Mouse (Mus musculus): ENCODE measurements around the gene Serhl.

DNA sequence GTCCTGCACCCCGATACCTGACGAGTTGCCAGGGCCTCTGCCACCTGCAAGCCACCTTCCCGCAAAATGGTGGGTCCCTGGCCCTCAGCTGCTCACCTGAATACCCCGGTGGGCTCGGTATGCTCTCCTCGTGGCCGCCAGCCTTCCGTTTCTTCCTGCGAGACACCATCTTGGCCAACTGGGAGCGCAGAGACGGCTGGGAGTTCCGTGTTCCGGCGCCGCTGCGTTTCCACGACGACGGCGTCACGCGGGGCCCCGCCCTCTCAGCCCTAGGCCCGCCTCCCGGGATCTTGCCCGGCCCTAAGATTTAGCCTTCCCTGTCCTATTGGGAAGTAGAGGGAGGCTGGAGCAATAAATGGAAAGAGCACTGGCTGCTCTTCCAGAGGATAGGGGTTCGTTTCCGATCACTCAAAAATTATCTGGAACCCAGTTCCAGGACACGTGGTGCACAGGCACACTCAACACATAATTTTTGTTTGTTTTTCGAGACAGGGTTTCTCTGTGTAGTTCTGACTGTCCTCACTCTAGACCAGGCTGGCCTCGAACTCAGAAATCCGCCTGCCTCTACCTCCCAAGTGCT, 33.4 kb downstream of the Serhl start, which contains the start of gene Rrp7a:
- TF ChIP-seq CTCF (IDR thresholded peaks at IDR 0.05; ENCODE audit: borderline replicate concordance, insufficient read depth, low read depth, low read length) (no peak), POLR2A (IDR thresholded peaks at IDR 0.05; ENCODE audit: borderline replicate concordance, insufficient read depth, low read length) (peak; percentile 55; the same call in 1 of the 2 replicates)
